Mouse (Mus musculus) CH12.LX (cell line): ENCODE measurements at regions not wholly inside any gene's neighbourhood (a gene's known extent, or its start where the extent isn't known, plus 50 kb on each side); places are given as distances from the start of the nearest gene placed in this dataset.

Source experiments
- DNase-seq: peaks from one replicate; pipeline ENCODE4 v3.0.0-alpha.2; 2013; ENCODE audit errors: extremely low read depth
- H3K27ac ChIP-seq: 2 replicates; pipeline ENCODE4 v1.5.1; 2012; ENCODE audit warnings: low read depth, mild to moderate bottlenecking, control low read depth, moderate library complexity; ENCODE audit not compliant: insufficient read depth
- H3K27me3 ChIP-seq: replicated peaks from 2 replicates; pipeline ENCODE3; 2012; ENCODE audit warnings: inconsistent platforms
- H3K36me3 ChIP-seq, 2 experiments: replicated peaks in 1 of 2; 2 replicates each; pipeline versions ENCODE3 to v1.6.1; 2012; ENCODE audit warnings: inconsistent platforms in 1 of 2, low read length in 1 of 2, mild to moderate bottlenecking in 1 of 2, mixed read lengths in 1 of 2, moderate library complexity in 1 of 2; ENCODE audit not compliant: control insufficient read depth in 1 of 2, insufficient read depth in 1 of 2
- H3K4me1 ChIP-seq, 2 experiments: 2 replicates each; pipeline ENCODE4 v1.6.1; 2012; ENCODE audit warnings: inconsistent platforms in 1 of 2, moderate library complexity in 1 of 2; ENCODE audit not compliant: insufficient read depth in 2 of 2, control insufficient read depth in 1 of 2
- H3K4me2 ChIP-seq: 2 replicates; pipeline ENCODE4 v1.6.1; 2012; ENCODE audit warnings: low read depth, mild to moderate bottlenecking, control low read depth; ENCODE audit not compliant: poor library complexity, insufficient read depth, severe bottlenecking
- H3K4me3 ChIP-seq, 3 experiments: fragments of 150-350 bp in 1 of 3; sonication (generic) in 1 of 3; replicated peaks in 1 of 3; 2 replicates each; pipeline versions ENCODE3 to v1.5.1; 2011 to 2012; ENCODE audit warnings: low read depth in 2 of 3, low read length in 2 of 3, mild to moderate bottlenecking in 2 of 3, moderate library complexity in 2 of 3, control low read depth in 1 of 3, improper control_type of control experiment in 1 of 3, inconsistent platforms in 1 of 3, mixed read lengths in 1 of 3; ENCODE audit not compliant: poor library complexity in 1 of 3
- H3K79me2 ChIP-seq: replicated peaks from 2 replicates; pipeline ENCODE4 v1.6.1; 2012; ENCODE audit warnings: mild to moderate bottlenecking, moderate library complexity; ENCODE audit not compliant: control insufficient read depth, poor library complexity, insufficient read depth, severe bottlenecking; ENCODE audit errors: extremely low read depth
- H3K9ac ChIP-seq: 2 replicates; pipeline ENCODE4 v1.6.1; 2012; ENCODE audit warnings: low read depth, mild to moderate bottlenecking, control low read depth, moderate library complexity; ENCODE audit not compliant: insufficient read depth
- H3K9me3 ChIP-seq: replicated peaks from 2 replicates; pipeline ENCODE3; 2012; ENCODE audit warnings: low read length, inconsistent platforms, mixed read lengths
- BHLHE40 ChIP-seq: IDR thresholded peaks from 2 replicates; pipeline ENCODE4 v1.6.1; 2011; ENCODE audit warnings: mild to moderate bottlenecking, low read depth, low read length, improper control_type of control experiment
- CHD1 ChIP-seq: IDR thresholded peaks from 2 replicates; pipeline ENCODE4 v1.6.1; 2012; ENCODE audit warnings: low read depth, low read length, improper control_type of control experiment, inconsistent platforms
- CHD2 ChIP-seq: IDR thresholded peaks from 2 replicates; pipeline ENCODE4 v1.6.1; 2011; ENCODE audit warnings: low read length, improper control_type of control experiment
- CTCF ChIP-seq, 2 experiments: IDR thresholded peaks in 1 of 2; conservative IDR thresholded peaks in 1 of 2; 2 replicates each; pipeline ENCODE4 v1.5.1; 2011 to 2012; ENCODE audit warnings: low read depth in 2 of 2, low read length in 2 of 2, improper control_type of control experiment in 1 of 2, inconsistent platforms in 1 of 2, mild to moderate bottlenecking in 1 of 2, moderate library complexity in 1 of 2
- E2F4 ChIP-seq: IDR thresholded peaks from 2 replicates; pipeline ENCODE4 v1.6.1; 2011; ENCODE audit warnings: low read depth, low read length, improper control_type of control experiment; ENCODE audit not compliant: insufficient replicate concordance
- ELF1 ChIP-seq: IDR thresholded peaks from 2 replicates; pipeline ENCODE4 v1.6.1; 2014; ENCODE audit warnings: low read depth, mild to moderate bottlenecking, inconsistent platforms, low read length, improper control_type of control experiment
- GABPA ChIP-seq: IDR thresholded peaks from 2 replicates; pipeline ENCODE4 v1.6.1; 2012; ENCODE audit warnings: low read depth, low read length, improper control_type of control experiment, inconsistent platforms; ENCODE audit not compliant: insufficient replicate concordance
- HCFC1 ChIP-seq: IDR thresholded peaks from 2 replicates; pipeline ENCODE4 v1.6.1; 2012; ENCODE audit warnings: low read depth, mild to moderate bottlenecking, inconsistent platforms, low read length, improper control_type of control experiment
- IRF4 ChIP-seq: IDR thresholded peaks from 2 replicates; pipeline ENCODE4 v1.6.1; 2014; ENCODE audit warnings: low read depth, mild to moderate bottlenecking, inconsistent platforms, low read length, improper control_type of control experiment
- JUN ChIP-seq: IDR thresholded peaks from 2 replicates; pipeline ENCODE4 v1.6.1; 2011; ENCODE audit warnings: low read depth, mild to moderate bottlenecking, low read length, improper control_type of control experiment, moderate library complexity; ENCODE audit not compliant: insufficient read depth
- JUND ChIP-seq: conservative IDR thresholded peaks from 2 replicates; pipeline ENCODE4 v1.6.1; 2011; ENCODE audit warnings: low read depth, low read length, improper control_type of control experiment
- KAT2A ChIP-seq: IDR thresholded peaks from 2 replicates; pipeline ENCODE4 v1.6.1; 2012; ENCODE audit warnings: low read length, improper control_type of control experiment, inconsistent platforms; ENCODE audit not compliant: insufficient replicate concordance
- MAX ChIP-seq: IDR thresholded peaks from 2 replicates; pipeline ENCODE4 v1.6.1; 2011; ENCODE audit warnings: low read length, improper control_type of control experiment
- MAZ ChIP-seq: IDR thresholded peaks from 2 replicates; pipeline ENCODE4 v1.6.1; 2012; ENCODE audit warnings: low read depth, mild to moderate bottlenecking, inconsistent platforms, low read length, improper control_type of control experiment, moderate library complexity
- MYC ChIP-seq: IDR thresholded peaks from 2 replicates; pipeline ENCODE4 v1.6.1; 2011; ENCODE audit warnings: low read depth, mild to moderate bottlenecking, improper control_type of control experiment, low read length
- PAX5 ChIP-seq: IDR thresholded peaks from 2 replicates; pipeline ENCODE4 v1.6.1; 2012; ENCODE audit warnings: low read length, inconsistent platforms, mixed read lengths
- POLR2AphosphoS2 ChIP-seq: IDR thresholded peaks from 2 replicates; pipeline ENCODE4 v1.6.1; 2011; ENCODE audit warnings: low read depth, low read length, improper control_type of control experiment
- RAD21 ChIP-seq: IDR thresholded peaks from 2 replicates; pipeline ENCODE4 v1.6.1; 2011; ENCODE audit warnings: low read depth, mild to moderate bottlenecking, low read length, improper control_type of control experiment, moderate library complexity
- SIN3A ChIP-seq: IDR thresholded peaks from 2 replicates; pipeline ENCODE4 v1.6.1; 2012; ENCODE audit warnings: low read length, improper control_type of control experiment, inconsistent platforms
- TCF12 ChIP-seq: IDR thresholded peaks from 2 replicates; pipeline ENCODE4 v1.6.1; 2014; ENCODE audit warnings: low read depth, mild to moderate bottlenecking, inconsistent platforms, low read length, improper control_type of control experiment
- UBTF ChIP-seq: IDR thresholded peaks from 2 replicates; pipeline ENCODE4 v1.6.1; 2012; ENCODE audit warnings: low read depth, mild to moderate bottlenecking, inconsistent platforms, low read length, improper control_type of control experiment, moderate library complexity
- USF1 ChIP-seq: IDR thresholded peaks from 2 replicates; pipeline ENCODE4 v1.6.1; 2014; ENCODE audit warnings: low read depth, mild to moderate bottlenecking, inconsistent platforms, low read length, improper control_type of control experiment
- ZKSCAN1 ChIP-seq: IDR thresholded peaks from 2 replicates; pipeline ENCODE4 v1.6.1; 2012; ENCODE audit warnings: low read depth, inconsistent platforms, low read length, improper control_type of control experiment, borderline replicate concordance
- ZMIZ1 ChIP-seq: IDR thresholded peaks from 2 replicates; pipeline ENCODE4 v1.6.1; 2012; ENCODE audit warnings: low read depth, mild to moderate bottlenecking, inconsistent platforms, low read length, improper control_type of control experiment
- ZNF384 ChIP-seq: IDR thresholded peaks from 2 replicates; pipeline ENCODE4 v1.6.1; 2012; ENCODE audit warnings: low read depth, low read length, improper control_type of control experiment, inconsistent platforms
- dilution Hi-C: fragments of 300-500 bp; cut with MboI; formaldehyde crosslinking; loops from 2 replicates; pipeline ENCODE4 v1.14.3; 2020; ENCODE audit warnings: low sequenced_read_pairs; ENCODE audit not compliant: extremely low pct_unique_long_range_greater_than_20kb, extremely low pct_ligation_motif_present
- in situ Hi-C: fragments of 300-500 bp; cut with MboI; formaldehyde crosslinking; loops from 3 replicates; pipeline ENCODE4 v1.14.3; 2019; ENCODE audit warnings: low sequenced_read_pairs, low pct_ligation_motif_present, low pct_unique_long_range_greater_than_20kb, mixed read lengths

GRCm38 (mm10) chr14:98431959-98432358, 262.4 kb upstream of the Dach1 start:
- H3K36me3 ChIP-seq, result no peaks in the 10 kb centered on the region

GRCm38 (mm10) chr14:98417719-98418118, 248.2 kb upstream of the Dach1 start:
- Histone ChIP-seq H3K36me3 (no peaks in the 10 kb centered on the region), H3K4me3 (no peak overlapping the region), H3K9ac (no peak overlapping the region), H3K27ac (no peak overlapping the region), H3K27me3 (no peaks in the 10 kb centered on the region), H3K9me3 (peaks cover 27% of the 10 kb centered on the region), H3K4me1 (no peaks in the 10 kb centered on the region), H3K79me2 (no peaks in the 10 kb centered on the region), H3K4me2 (no peak overlapping the region)
- dilution Hi-C loops (no loop called here), in situ Hi-C loops (no loop called here)
- TF ChIP-seq JUND, result no peak
- no peak for TF ChIP-seq CHD1
- no peak for TF ChIP-seq E2F4
- TF ChIP-seq ZNF384, result no peak
- TF ChIP-seq JUN, result no peak
- TF ChIP-seq MAX, result no peak
- no peak for TF ChIP-seq PAX5
- TF ChIP-seq ZMIZ1, result no peak
- no peak for TF ChIP-seq SIN3A
- no peak for TF ChIP-seq MYC
- no peak for TF ChIP-seq IRF4
- no peak for TF ChIP-seq CHD2
- TF ChIP-seq GABPA, result no peak
- no peak for TF ChIP-seq USF1
- no peak for DNase-seq

More at GRCm38 (mm10) chr14:98431959-98432358, 262.4 kb upstream of the Dach1 start:
- Histone ChIP-seq H3K27me3 (no peaks in the 10 kb centered on the region), H3K27ac (no peak overlapping the region), H3K9me3 (peaks cover 25% of the 10 kb centered on the region), H3K4me1 (no peaks in the 10 kb centered on the region), H3K9ac (no peak overlapping the region), H3K4me2 (no peak overlapping the region), H3K4me3 (no peak overlapping the region), H3K79me2 (no peaks in the 10 kb centered on the region)
- dilution Hi-C loops, result no loop called here
- in situ Hi-C loops, result no loop called here
- no peak for DNase-seq
- TF ChIP-seq HCFC1 (no peak), RAD21 (no peak), ZNF384 (no peak), POLR2AphosphoS2 (no peak), KAT2A (no peak), BHLHE40 (no peak), E2F4 (no peak), TCF12 (no peak), IRF4 (no peak), CTCF (conservative IDR thresholded peaks at IDR 0.05 in 1 of 2, IDR thresholded peaks at IDR 0.05 in 1 of 2; ENCODE audit: low read depth in 2 of 2, low read length in 2 of 2) (no peak), GABPA (no peak), ELF1 (no peak), MYC (no peak), UBTF (no peak), ZKSCAN1 (no peak), MAZ (no peak)
